11 mouse cellular contexts compared by ENCODE assay signal in genomic region chr6:122393231-122393881, GRCm38 (mm10). TPM values are rescaled to one million over a fixed set of nuclear protein-coding genes. Genes with fewer than 3 reads are reported as not detected.
DNase-seq lines count a peak whose midpoint lies in the region; ATAC-seq and TF ChIP-seq lines count a peak whose summit lies in the region.
"Had no signal": no experiment of that assay in that cellular context is flagged by ENCODE, and none has a peak within 500 bp of the region (broad histone marks: within the 10 kb centered on the region; RNA-seq: fewer than 3 reads in every experiment).

No protein-coding gene starts in this region.

- H3K27me3 ChIP-seq in neural tube, embryonic 15.5 days (replicated peaks) = no peaks in the 10 kb centered on the region
- no peaks in the 10 kb centered on the region for H3K27me3 ChIP-seq in myocyte (ENCODE audit: control insufficient read depth, insufficient read depth, insufficient read length)
- H3K27me3 ChIP-seq: embryonic facial prominence, embryonic 15.5 days had no signal

- no peak overlapping the region for H3K9ac ChIP-seq in neural tube, embryonic 15.5 days (replicated peaks)
- H3K9ac ChIP-seq: embryonic facial prominence, embryonic 15.5 days; hindbrain, embryonic 14.5 days had no signal

- H3K36me3 ChIP-seq in neural tube, embryonic 15.5 days = no peaks in the 10 kb centered on the region
- H3K36me3 ChIP-seq in myocyte (ENCODE audit: control insufficient read depth, insufficient read depth) = no peaks in the 10 kb centered on the region
- H3K36me3 ChIP-seq: embryonic facial prominence, embryonic 15.5 days had no signal

- H3ac ChIP-seq in myocyte (ENCODE audit: control insufficient read depth, insufficient read length) = no peak overlapping the region

- DNase-seq in embryo, embryonic 11 days = peak; percentile 30
- DNase-seq in embryo, embryonic 9.5 days (ENCODE audit: extremely low spot score) = no peak
- DNase-seq in neural tube, embryonic 10.5 days (ENCODE audit: extremely low spot score, low spot score) = peak; percentile 14
- peak; percentile 32 for DNase-seq in heart, postnatal 4 days
- DNase-seq in gastrocnemius, postnatal 4 days (ENCODE audit: low spot score in 2 of 2) = no peak
- DNase-seq: adrenal gland, postnatal 10 days had no signal

- H3K79me2 ChIP-seq in myocyte (ENCODE audit: control insufficient read depth, insufficient read depth) = no peaks in the 10 kb centered on the region

- H3K4me3 ChIP-seq in neural tube, embryonic 15.5 days (replicated peaks) = no peak overlapping the region
- no peak overlapping the region for H3K4me3 ChIP-seq in myocyte
- H3K4me3 ChIP-seq: embryonic facial prominence, embryonic 15.5 days had no signal

- no peaks in the 10 kb centered on the region for H3K4me1 ChIP-seq in neural tube, embryonic 15.5 days
- H3K4me1 ChIP-seq: embryonic facial prominence, embryonic 15.5 days had no signal

- no peaks in the 10 kb centered on the region for H3K9me3 ChIP-seq in neural tube, embryonic 15.5 days (replicated peaks)
- H3K9me3 ChIP-seq: embryonic facial prominence, embryonic 15.5 days had no signal

- no peak overlapping the region for H3K4me2 ChIP-seq in neural tube, embryonic 15.5 days
- no peak overlapping the region for H3K4me2 ChIP-seq in myocyte (ENCODE audit: low read depth)
- H3K4me2 ChIP-seq: embryonic facial prominence, embryonic 15.5 days; hindbrain, embryonic 14.5 days had no signal

- no peak for TF ChIP-seq POLR2A in myocyte (IDR thresholded peaks at IDR 0.05; ENCODE audit: insufficient read length, low read depth)

- 77% methylated on average over 19 of the region's 19 CpGs for WGBS in neural tube, embryonic 15.5 days

- no peak for ATAC-seq in neural tube, embryonic 15.5 days (ENCODE audit: low FRiP score)
- no peak for ATAC-seq in activated CD4-positive, CD25-positive, alpha-beta regulatory T cell, adult 4 months

- no peak overlapping the region for H3K27ac ChIP-seq in neural tube, embryonic 15.5 days (replicated peaks)
- H3K27ac ChIP-seq: embryonic facial prominence, embryonic 15.5 days; hindbrain, embryonic 14.5 days had no signal

TF ChIP-seq in myocyte, 11 proteins besides CTCF, POLR2A, EP300 and RAD21:
- TF ChIP-seq TCF12 (IDR thresholded peaks at IDR 0.05; ENCODE audit: insufficient read depth, poor library complexity, severe bottlenecking) = no peak
- no peak for TF ChIP-seq SRF (IDR thresholded peaks at IDR 0.05; ENCODE audit: control insufficient read depth, insufficient read length, low read depth)
- no peak for TF ChIP-seq REST (IDR thresholded peaks at IDR 0.05; ENCODE audit: insufficient read depth, insufficient read length)
- peak in 1 of 3 experiments; percentile 39 for TF ChIP-seq MYOD1 (IDR thresholded peaks at IDR 0.05; ENCODE audit: control insufficient read depth in 1 of 3, insufficient read length in 2 of 3, low read depth in 2 of 3)
- peak in 2 of 3 experiments; percentile 46 to 65 for TF ChIP-seq MYOG (IDR thresholded peaks at IDR 0.05; ENCODE audit: control insufficient read depth in 1 of 3, insufficient read depth in 1 of 3, insufficient read length in 2 of 3, low read depth in 2 of 3)

RNA-seq across cellular contexts. Expression of gene Phc1, which starts 53.0 kb away (rescaled TPM):
- 23.4 and 25.3 TPM in 2 replicates for polyA plus RNA-seq in neural tube, embryonic 15.5 days (2015; fragmentation: Nextera tagmentation; extraction: Ambion mirVana)
- total RNA-seq in heart, postnatal 4 days (2021) = 10 to 100 TPM; 32.6 to 36.5 TPM
- 15.5 TPM for polyA plus RNA-seq in myocyte (2012; fragmentation: generic; extraction: Trizol)
- 10 to 100 TPM; 24.3 to 24.8 TPM for total RNA-seq in gastrocnemius, postnatal 4 days (2021)
- polyA plus RNA-seq in activated CD4-positive, CD25-positive, alpha-beta regulatory T cell, adult 4 months (2017; shearing (Covaris generic)) = 1 to 10 TPM; 4.9 to 7.7 TPM

Comparison
In these comparisons a context has a peak if more than half of its experiments do, and no peak if none do; other contexts are left out.
1. DNase-seq: peak in embryo, embryonic 11 days (single experiment), neural tube, embryonic 10.5 days (single experiment) and heart, postnatal 4 days (single experiment); none in embryo, embryonic 9.5 days (single experiment) and gastrocnemius, postnatal 4 days (0 of 2).